Mouse (Mus musculus): ENCODE results near the gene Auts2. TPM values are rescaled to one million over a fixed set of nuclear protein-coding genes. Genes with fewer than 3 reads are reported as not detected.

Gene Auts2
- total RNA-seq, 1 experiment from 2014 or later: 10.4 TPM

DNA sequence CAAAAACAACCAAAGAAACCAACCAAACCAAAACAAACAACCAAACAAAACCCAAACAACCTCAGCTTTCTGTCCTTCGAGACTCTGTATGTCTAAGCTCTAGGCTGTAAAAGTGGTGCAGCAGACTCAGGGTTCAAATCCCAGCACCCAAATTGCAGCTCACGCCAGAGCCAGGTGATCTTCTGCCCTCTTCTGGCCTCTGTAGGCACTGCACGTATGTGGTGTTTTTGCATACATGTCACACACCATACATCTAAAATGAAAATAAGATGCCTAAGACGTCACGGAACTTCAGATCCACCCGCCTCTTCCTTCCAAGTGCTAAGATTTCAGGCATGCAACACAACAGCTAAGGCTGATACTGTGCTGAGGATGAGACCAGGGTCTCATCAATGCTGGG is 483.0 kb downstream of the Auts2 start:
- no peak for ATAC-seq (replicated peaks; ENCODE audit: low read depth, poor library complexity, severe bottlenecking)

DNA sequence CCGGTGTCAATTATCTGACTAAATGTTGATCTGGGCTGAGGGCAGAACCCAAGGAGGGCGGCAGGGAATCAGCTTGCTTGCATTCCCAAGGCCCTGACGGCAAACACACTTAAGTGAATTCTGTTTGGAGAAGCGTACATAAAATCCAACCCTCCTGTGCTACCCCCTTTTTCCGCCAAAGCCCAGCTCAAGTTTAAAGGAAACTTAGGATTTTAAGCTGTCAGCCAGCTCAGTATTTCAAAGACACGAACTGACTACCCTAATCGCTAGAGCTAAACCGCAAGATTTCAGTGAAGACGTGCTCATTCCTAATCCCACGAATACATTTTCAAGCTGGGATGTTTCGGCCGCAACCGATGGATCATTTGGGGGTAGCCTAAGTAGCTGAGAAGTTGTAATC is 490.5 kb downstream of the Auts2 start:
- no peak for ATAC-seq (replicated peaks; ENCODE audit: low read depth, poor library complexity, severe bottlenecking)

DNA sequence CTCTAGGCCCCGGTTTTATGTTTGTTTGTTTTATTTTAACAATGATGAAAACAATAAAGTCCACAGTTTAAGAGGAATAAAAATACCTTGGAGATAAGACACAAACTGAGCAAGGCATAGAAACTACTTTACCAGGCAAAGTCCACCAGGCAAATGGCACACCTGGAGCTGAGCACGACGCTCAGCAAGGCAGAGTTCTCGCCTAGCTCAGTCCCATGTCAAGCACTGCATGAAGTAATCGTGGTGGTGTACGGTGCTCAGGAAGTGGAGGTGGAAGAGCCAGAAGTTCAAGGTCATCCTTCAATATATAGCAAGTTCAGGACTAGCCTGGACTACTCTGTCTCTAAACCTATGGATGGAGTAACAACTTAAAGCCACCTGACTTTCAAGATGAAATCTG is 503.6 kb downstream of the Auts2 start:
- no peak for ATAC-seq (replicated peaks; ENCODE audit: low read depth, poor library complexity, severe bottlenecking)

DNA sequence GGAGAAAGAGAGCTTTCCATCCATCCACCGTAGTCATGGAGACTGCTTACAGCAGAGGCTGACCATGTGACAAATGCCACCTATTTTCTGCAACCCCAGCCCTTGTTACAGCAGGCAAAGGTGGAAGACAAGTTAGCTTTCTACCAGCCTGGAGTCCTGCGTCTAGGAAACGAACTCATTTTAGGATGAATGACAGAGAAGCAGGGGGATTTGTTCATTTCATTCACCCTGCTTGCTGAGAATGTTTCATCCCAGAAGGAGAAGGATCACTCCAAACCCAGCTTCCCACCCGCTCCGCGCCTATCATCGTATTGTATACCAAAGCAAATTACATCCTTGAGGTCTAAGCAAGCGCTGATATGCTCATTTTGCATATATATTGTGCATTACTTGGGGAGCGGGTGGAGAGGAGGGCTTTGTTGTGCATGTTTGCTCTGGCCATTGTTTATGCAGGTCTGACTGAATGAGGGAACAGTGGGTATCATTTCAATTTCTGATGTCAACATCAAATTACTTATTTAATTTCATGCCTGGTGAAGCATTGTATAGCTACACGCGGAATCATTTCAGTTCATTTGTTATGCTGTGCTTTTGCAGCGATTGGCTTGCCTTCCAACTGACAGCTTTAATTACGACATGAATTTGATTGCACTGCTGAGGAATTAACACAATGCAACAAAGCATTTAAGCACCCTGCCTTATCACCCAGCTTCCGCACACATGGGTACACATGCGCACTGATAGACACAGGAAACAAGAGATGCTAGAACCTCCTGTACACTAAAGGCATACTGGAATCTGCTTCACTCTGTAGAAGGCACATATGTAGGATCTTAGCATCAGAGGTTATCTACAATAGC is 509.4 kb downstream of the Auts2 start:
- no peak for ATAC-seq (replicated peaks; ENCODE audit: low read depth, poor library complexity, severe bottlenecking)

DNA sequence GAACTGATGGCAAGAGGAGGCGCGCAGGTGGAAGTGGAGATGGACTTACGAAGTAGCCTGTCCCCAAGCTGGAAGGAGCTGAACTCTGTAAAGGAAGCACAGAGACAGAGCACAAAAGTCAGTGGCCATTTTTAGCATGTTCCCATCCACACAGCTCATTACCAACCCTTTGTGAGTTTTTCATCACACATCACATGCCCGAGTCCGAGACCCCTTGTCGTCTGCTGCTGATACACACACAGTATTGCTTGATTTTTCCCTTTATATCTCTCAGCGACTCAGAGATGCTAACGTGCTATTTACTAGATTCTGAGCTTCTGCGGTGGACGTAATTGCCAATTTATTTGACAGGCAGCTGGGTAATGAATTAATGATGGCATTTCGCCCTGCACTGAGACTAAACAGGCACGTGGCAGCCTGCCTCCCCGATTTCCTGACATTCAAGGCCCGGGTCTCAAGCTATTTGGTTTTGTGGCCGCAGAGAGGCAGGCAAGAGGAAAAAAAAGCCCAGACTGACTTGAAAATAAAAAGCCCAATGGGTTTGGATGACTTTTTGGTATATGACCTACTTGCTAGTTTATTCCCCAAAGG is 512.1 kb downstream of the Auts2 start:
- no peak for ATAC-seq (replicated peaks; ENCODE audit: low read depth, poor library complexity, severe bottlenecking)

DNA sequence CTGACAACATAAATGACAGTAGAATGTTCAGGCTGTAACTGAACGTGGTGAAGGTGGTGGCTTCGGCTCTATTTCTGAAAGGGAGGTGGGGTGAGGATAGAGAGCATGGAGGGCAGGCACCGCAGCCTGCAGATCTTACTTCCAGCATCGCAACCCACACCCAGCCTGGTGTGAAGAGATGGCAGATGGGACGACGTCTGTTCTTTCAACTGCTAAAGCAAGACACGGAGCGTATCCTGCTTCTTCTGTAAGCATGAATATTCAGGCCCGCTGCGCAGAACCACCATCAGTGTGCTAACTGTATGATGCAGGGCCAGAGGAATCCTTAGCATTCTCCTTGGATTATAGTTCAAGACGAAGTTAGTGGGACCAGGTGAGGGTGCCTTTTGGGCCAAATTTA is 513.5 kb downstream of the Auts2 start:
- ATAC-seq (replicated peaks; ENCODE audit: low read depth, poor library complexity, severe bottlenecking): no peak

DNA sequence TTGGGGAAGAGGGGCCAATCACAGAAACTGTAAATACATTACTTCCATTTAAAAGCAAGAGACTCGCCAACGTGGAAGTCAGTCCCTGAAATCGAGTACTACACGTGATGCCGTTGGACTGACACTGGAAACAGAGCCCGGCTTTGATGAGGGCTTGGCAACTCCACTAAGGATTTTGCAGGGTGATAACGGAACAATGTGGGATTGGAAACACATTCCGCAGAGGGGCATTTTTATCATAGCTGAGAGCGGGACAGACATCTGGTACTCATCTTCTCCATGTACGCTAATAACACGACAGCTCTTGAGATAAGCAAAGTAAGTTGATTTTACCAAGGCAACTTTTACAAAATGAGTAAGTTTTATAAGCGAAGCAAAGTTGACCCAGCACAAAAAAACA is 514.1 kb downstream of the Auts2 start:
- no peak for ATAC-seq (replicated peaks; ENCODE audit: low read depth, poor library complexity, severe bottlenecking)

DNA sequence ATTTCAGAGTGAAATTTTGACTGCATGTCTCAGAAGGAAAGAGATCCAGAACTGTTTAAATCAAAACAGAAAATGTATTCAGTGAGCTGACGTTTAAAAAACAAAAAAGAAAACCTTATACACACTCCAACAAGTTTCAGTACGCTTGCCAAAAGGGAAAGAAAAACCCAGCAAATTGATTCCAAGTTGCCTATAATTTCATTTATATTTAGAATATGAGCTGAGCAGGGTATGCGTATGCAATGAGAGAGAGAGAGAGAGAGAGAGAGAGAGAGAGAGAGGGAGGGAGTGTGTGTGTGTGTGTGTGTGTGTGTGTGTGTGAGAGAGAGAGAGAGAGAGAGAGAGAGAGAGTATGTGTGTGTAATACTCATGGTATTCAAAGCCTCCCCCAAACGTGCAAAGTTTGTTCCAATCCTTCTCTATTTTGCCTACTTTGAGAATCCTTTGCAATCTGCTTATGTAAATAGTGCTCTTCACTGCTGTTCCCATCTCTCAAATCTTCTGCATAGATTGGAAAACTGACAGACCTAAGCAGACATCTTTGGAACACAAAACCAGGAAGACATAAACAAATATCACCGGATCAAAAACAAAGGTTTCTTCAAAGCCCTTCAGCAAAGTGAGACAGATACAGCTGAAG is 515.2 kb downstream of the Auts2 start:
- no peak for ATAC-seq (replicated peaks; ENCODE audit: low read depth, poor library complexity, severe bottlenecking)

DNA sequence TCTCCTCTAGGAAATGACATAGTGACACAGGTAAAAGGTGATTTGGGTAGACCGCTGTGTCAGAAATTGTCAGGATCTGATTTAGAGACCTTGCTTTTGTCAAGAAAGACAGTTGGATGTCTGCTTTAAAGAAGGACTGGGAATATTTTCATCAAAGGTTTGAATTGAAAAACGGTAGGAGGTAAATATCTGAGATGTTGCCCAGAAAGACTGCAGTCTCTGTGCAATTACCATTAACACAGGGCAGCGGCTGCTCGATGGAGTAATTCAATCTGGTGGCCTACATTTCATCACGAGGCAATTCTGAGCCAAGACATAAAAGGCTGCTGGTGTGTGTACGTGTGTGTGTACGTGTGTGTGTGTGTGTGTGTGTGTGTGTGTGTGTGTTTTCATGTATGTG is 529.8 kb downstream of the Auts2 start:
- ATAC-seq (replicated peaks; ENCODE audit: low read depth, poor library complexity, severe bottlenecking): no peak

DNA sequence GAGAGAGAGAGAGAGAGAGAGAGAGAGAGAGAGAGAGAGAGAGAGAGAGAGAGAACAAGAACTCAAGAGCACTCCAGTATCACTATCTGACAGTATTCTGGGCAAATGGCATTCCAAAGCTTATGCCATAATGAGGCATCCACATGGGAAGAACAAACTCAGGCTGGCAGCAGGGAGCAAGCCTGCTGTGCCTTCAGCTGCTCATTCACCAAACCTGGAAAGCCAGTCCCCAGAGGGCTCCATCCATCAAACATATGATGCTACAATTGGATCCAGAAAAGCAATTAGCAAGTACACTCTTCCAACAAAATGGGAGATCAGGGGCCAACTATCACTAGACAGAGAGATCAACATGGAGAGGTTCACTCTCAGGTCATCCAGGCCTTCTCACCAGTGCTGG is 531.3 kb downstream of the Auts2 start:
- ATAC-seq (replicated peaks; ENCODE audit: low read depth, poor library complexity, severe bottlenecking): no peak

DNA sequence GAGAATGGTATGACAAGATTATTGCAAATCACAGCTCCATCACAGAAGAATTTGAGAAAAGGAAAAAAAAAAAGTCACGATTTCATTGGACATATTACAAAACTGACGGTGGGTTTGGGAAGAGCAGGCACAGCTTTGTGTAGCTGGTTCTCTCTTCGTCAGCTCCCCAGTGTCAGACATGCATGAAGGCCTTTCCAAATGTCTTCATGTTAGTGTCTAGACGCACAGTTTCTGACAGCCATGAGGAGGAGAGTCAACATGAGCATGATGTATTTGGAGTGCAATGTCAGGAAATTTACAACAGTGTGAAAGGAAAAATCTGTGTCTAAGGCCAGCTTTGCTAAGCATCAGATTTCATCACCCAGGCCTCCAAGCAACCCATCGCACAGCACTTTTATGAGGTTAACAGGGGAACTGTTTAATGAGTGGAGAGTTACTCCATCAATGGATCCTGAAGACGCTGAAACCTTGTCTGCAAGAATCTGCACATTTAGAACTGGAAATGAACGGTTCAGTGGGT is 534.4 kb downstream of the Auts2 start:
- ATAC-seq (replicated peaks; ENCODE audit: low read depth, poor library complexity, severe bottlenecking): no peak

DNA sequence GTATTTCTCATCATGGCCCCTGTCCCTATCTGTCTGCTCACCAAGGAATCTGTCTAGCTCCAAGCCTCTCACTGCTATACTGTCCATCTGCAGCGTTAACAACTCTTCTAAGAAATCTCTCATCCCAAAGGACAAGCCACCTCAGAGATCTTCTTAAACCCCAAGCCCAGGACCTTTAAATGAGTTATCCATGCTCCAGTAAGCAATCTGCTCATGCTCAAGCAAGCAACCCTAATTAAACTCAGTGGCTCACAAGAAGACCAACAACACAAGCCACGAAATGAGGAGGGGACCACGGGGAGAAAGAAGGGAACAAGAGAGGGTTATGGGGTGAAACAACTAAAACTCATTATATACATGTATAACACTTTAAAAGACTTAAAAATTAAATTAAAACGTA is 535.2 kb downstream of the Auts2 start:
- ATAC-seq (replicated peaks; ENCODE audit: low read depth, poor library complexity, severe bottlenecking): no peak

DNA sequence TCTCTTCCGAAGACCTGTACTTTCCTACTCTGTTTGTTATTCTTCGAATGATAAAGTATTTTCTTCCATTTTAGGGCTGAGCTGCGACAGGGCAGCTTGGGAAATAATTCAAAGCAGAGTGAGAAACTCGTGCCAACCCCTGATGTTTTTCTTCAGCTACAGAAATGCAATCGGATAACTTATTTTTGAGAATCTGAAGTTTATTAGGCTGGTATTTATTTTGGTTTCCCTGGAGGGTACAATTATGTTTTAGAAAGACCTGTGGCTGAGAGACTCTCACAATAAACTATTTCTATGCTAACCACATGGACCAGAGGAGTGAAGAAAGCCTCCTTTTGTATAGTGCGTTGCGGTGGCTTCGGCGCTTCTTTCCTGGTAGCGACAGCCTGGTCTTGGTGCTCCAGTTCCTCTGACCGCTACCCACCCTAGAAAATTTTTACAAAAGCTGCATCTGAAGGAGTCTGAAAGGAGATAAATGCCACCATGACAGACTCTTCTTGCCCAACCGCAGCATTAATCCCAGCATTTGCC is 550.4 kb downstream of the Auts2 start:
- no peak for ATAC-seq (replicated peaks; ENCODE audit: low read depth, poor library complexity, severe bottlenecking)

DNA sequence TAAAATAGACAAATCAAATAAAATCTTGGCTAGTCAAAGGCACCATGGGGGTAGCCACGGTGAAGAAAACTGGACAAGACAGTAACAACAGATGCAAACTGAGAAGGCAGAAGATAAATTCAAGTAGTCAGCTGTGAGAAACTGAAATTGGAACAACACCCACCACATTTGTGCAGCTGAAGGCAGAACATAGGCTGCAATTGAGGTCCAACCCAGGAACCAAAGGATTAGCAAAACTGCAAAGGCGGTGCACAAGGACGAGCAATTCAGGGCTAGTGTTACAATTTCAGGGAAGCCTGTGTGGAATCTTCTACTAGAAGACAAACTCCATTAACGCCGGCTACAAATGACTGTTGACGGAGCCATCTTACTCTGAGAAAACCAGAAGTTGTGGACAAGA is 550.9 kb downstream of the Auts2 start:
- ATAC-seq (replicated peaks; ENCODE audit: low read depth, poor library complexity, severe bottlenecking): no peak

DNA sequence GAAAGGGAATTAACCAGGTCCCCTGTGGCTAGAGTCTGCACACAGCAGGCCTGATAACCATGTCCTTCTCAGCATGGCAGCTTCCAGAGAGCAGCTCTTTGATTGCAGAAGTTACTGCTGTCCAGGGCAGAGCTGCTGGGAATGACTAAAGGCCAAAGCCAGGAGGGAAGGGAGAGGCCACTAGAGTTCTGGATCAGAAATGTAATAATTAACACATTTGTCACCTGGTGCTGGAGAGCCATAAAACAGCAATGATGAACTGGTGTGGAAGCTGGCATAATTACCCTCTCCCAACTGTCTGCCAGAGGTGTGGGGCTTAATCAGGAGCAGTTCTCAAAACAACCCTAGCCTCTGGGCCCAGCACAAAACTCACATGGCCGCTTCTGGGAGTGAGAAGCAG is 552.6 kb downstream of the Auts2 start:
- no peak for ATAC-seq (replicated peaks; ENCODE audit: low read depth, poor library complexity, severe bottlenecking)

DNA sequence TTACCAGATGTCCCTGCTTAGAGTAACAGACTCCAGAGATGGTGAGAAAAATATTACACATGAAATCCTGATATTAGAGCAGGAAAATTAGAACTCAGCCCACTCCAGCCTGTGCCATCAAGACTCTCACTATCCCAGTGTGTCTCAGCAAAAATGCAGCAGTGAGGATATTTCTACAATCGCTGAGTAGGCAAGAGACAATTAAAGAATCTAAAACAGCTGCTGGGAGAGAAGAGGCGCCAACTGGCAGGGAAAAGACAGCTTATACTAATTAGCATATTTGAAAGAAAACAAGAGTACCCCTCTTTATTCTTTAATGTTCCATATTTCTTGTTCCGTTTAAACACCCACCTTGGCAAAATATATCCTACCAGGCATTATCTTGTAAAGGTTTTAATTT is 561.7 kb downstream of the Auts2 start:
- ATAC-seq (replicated peaks; ENCODE audit: low read depth, poor library complexity, severe bottlenecking): no peak

DNA sequence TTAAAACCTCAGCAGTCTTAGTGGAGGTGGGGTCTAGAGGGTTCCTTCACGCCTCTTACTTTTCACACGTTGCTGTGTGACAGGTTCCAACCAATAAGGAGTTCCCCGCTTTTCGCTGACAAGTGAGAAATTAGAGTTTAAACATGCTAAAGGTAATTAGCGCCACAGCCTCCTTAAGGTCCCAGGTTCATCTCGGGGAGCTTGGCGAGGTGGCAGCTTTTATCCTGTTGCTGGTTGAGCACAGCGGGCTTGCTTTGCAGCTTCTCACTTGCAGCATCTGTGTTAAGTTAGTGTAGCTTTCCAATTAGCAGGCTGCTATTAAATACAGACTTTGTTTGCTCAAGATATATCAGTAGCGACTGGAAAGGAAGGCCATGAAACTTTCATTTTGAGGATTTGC is 564.2 kb downstream of the Auts2 start:
- ATAC-seq (replicated peaks; ENCODE audit: low read depth, poor library complexity, severe bottlenecking): no peak

DNA sequence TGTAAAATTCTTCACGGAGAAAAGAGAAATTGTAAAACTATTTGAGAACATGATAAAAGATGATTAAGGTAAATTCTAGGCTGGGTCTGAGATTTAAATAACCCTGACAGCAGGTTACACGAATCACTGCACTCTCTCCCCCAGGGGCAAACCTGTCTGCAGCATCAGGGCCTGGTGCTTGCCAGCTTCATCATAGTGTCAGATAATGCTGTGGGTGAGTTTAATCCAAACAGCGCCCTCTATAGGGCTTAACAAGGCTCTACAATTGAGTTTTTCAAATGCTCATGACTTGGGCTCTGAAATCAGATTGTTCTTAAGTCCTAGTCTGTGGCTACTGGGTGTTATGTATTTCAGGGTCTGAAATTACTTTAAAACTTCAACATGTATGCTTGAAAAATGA is 565.6 kb downstream of the Auts2 start:
- ATAC-seq (replicated peaks; ENCODE audit: low read depth, poor library complexity, severe bottlenecking): no peak

DNA sequence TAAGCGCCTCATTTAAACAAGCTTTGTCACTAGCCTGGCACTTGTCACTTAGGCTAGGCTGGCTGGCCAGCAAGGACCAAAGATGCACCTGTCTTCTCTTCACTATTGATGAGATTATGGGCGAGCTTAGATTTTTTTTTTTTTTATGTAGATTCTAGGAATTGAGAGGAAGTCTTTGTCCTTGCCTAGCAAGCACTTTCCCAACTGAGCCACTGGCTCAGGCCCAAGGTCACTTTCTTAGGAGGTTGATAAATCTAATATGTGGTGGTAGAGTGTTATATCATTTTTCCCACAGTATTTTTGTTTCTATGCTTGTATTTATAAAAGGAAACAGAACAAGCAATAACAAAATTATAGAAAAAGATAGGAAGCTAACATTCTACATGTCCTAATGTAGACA is 571.2 kb downstream of the Auts2 start:
- no peak for ATAC-seq (replicated peaks; ENCODE audit: low read depth, poor library complexity, severe bottlenecking)

DNA sequence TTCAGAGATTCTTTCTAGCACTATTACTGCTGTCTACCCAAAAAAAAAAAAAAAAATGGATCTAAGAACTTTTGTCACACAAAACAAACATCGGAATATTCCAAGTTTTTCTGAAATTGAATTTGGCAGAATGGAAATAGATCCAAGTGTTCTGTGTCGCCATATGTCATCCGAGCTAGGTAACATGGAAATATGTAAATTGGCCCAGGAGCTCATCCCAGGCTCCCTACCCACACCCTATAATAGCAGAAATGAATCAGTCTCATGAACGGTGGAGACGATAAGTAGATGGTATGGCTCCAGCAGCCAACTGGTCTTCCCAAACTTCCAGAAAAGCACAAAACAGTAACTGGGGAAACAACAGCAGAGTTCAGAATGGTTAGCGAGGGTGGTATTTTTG is 577.6 kb downstream of the Auts2 start:
- ATAC-seq (replicated peaks; ENCODE audit: low read depth, poor library complexity, severe bottlenecking): no peak

DNA sequence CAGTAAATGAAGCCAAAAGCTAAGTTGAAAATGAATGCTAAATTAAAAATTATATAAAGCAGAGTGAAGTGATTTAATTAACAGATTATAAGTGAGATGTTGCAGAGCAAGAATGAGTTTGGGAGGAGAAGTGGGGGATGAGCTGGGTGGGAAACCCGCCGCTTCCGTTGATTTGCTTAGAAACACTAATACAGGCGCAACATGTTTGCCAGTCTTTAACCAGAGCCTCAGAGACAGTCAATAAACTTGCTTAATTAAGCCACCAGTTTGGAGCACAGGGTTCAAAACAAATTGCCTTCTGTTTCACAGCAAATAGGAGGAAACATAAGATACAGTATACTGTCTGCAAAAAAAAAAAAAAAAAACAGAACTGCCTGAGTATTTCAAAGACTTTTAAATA is 579.6 kb downstream of the Auts2 start:
- no peak for ATAC-seq (replicated peaks; ENCODE audit: low read depth, poor library complexity, severe bottlenecking)
